Mouse (Mus musculus) cerebellum, adult 9-10 months (tissue): ENCODE measurements around the gene Cramp1l.
"Not testable (repeated sequence)": the region's sequence is repeated elsewhere in the genome, so short reads cannot be mapped to it uniquely, and the experiment has no call there.

Experiments
- DNase-seq: peaks from one replicate; pipeline ENCODE4 v3.0.0; 2022

The Cramp1l gene

DNA sequence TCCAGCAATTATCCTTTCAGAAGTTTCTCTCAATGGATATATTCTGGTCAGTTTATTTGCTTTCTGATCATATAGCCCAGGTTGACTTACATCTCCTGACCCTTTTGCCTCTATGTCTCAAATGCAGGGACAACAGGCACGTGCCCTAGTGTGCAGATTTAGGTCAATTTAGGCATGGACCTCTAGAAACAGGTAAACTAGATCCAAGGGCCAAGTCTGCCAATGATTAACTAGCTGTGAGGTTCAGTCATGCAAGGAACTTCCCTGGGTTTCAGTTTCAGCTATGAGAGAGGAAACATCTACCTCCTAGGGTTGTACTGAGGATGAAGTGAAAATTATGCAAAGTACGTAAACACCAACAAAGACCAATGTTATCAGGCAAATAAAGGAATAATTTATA is 62.3 kb downstream of the Cramp1l start:
- DNase-seq = no peak

DNA sequence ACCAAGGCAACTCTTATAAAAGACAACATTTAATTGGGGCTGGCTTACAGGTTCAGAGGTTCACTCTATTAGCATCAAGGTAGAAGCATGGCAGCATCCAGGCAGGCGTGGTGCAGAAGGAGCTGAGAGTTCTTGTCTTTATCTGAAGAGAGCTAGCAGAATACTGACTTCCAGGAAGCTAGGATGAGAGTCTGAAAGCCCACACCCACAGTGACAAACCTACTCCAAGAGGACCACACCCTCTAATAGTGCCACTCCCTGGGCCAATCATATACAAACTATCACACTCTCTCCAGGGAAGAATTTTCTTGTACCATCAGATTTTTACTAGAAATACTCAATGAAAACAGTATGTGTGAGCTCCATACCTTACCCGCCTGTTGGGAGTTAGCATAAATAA is 64.9 kb downstream of the Cramp1l start:
- no peak for DNase-seq

DNA sequence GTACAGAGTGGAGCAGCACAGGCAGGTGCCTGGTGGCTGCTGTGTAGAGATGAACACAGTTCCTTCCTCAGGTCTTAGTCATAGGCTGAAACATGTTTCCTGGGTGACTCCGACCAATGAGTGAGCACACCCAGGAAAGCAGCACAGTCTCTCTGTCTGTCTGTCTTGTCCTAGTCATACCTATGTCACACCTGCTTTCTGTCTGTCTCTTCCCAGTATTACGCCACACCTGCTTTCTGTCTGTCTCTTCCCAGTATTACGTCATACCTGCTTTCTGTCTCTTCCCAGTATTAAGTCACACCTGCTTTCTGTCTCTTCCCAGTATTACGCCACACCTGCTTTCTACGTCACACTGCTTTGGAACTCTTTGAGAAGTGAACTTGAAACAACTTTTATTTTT is 67.4 kb downstream of the Cramp1l start:
- DNase-seq = no peak

DNA sequence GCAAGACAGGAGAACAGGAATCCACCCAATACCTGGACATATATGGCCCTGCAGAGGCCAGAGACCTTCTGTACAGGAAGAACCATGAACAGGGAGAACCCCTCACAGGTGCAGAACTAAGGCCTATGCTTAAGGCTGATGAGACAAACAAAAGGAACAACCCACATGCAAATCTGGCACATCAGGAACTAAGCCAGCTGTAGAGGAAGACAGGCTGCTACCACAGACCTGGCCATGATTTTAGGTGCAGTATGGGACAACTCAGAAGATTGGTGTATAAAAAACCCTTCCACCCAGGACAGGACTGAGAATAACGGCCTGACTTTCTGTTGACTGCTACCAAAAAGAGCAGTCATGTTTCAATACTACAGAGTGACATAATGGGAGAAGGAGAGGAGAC is 72.0 kb downstream of the Cramp1l start:
- not testable (repeated sequence) for DNase-seq

GRCm38 (mm10) chr17:24943036-24943435 is 72.6 kb downstream of the Cramp1l start:
- no peak for DNase-seq

DNA sequence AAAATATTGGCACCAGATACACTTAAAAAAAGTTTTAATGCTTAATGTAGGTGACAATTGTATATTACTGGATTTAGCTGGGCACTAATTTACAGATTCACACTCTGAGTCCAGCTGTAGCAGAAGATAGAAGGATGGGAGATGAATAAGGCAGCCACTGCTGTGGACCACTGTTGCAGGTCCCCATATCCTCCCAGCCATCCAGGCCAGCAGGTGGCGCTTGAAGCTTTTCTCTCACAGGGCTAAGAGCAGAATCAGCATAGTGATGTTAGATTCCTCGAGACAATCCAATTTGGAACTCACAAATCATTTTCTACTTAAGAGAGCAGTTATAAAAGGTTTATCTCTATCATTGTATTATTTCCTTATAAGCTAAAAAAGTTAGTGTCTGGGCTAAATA is 73.1 kb downstream of the Cramp1l start:
- peak; percentile 64 for DNase-seq

DNA sequence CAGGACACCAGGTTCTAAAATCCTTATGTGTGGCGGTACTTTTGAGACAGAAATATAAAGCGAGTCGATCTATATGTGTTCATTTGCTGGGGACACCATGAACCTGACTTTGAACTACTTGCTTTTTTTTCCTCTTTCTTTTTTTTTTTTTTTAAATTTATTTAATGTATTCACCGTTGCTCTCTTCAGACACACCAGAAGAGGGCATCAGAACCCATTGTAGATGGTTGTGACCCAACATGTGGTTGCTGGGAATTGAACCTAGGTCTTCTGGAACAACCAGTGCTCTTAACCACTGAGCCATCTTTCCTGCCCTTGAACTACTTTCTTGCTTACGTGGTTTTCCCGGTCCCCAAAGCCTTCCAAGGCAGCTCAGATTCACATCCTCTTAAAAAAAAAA is 78.3 kb downstream of the Cramp1l start:
- DNase-seq = no peak

GRCm38 (mm10) chr17:24936259-24937237 is 79.0 kb downstream of the Cramp1l start, which contains the start of gene Mapk8ip3:
Mapk8ip3 (minus strand) TSS chr17:24936977.
- DNase-seq = peak; percentile 93

DNA sequence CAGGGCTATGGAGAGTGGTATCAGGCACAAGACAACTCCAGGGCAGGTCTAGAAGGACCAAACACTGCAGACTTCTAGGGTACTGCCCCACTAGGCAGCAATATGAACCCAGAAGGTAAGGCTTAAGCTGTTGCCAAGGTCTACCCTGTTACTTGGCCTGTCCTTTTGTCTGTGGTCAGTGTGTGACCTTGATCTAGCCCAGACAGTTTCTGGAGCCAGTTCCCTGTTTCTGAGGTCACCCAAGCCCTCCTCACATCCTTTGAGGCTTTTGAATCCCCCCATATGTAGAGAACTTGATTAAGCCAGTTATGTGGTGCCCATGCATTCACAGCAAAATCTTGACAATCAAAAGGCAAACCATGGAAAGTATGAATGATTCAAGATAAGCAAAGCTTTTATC is 79.9 kb downstream of the Cramp1l start:
- no peak for DNase-seq

DNA sequence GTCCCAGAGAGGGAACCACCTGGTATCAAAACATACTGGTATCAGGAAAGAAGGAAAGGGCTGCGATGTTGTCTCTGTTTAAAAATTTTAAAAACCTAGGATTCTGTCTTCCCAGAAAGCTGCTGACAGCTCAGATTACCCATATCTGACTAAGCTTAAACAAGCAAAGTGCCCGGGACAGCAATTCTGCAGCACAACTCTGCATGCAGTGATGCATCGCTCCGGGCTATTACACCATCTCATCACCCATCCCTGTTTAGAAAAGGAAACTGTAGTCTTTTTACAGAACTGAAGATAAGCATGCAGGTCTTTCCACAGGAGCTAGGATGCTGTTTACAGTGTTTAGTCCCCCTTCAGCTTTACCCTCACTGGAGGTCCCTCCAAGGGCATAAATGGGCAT is 80.7 kb downstream of the Cramp1l start:
- DNase-seq = no peak

GRCm38 (mm10) chr17:24933163-24933562 is 82.4 kb downstream of the Cramp1l start:
- no peak for DNase-seq

DNA sequence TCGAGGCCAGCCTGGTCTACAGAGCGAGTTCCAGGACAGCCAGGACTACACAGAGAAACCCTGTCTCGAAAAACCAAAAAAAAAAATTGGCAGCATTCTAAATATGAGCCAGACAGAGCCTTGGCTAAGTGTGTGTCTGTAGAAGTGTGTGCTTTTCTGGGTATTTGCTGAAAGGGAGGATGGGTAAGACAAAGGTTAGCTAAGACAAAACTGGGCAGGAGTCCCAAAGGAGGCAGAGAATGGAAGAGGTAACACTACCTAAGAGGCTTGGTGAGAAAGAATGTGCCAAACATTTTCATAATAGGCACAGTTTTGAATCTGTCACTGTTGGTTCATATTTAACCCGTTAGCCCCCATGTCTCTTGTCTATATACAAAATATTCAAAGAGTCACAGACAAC is 83.2 kb downstream of the Cramp1l start:
- DNase-seq = no peak

GRCm38 (mm10) chr17:24929506-24929905 is 86.1 kb downstream of the Cramp1l start:
- DNase-seq = no peak

GRCm38 (mm10) chr17:24923246-24923645 is 92.3 kb downstream of the Cramp1l start:
- DNase-seq = no peak

- DNase-seq = no peak
Observed at GRCm38 (mm10) chr17:24913984-24914383, 101.6 kb downstream of the Cramp1l start.
